Mouse (Mus musculus) left cerebral cortex, postnatal 36 days (tissue): Measurements from ENCODE around the gene Gdpgp1. TPM values are rescaled to one million over a fixed set of nuclear protein-coding genes. Genes with fewer than 3 reads are reported as not detected.

Experiments
- DNase-seq, 2 experiments: peaks; one replicate each; pipeline ENCODE4 v3.0.0; 2021 to 2022; ENCODE audit warnings: low spot score in 2 of 2, mixed read lengths in 1 of 2
- intact Hi-C: fragments of 180-260 bp; cut with DNase I; formaldehyde crosslinking; loops from one replicate; pipeline ENCODE4 v1.15.1; 2025
- total RNA-seq, 2 experiments: library from RNA; stranded (reverse); gene quantifications; 2 replicates each; pipeline ENCODE4 v1.2.3; 2021

Gdpgp1 gene
- total RNA-seq, 2 experiments from 2014 or later, result 6.0 to 6.6 TPM

- intact Hi-C loops, result loop anchor here (5.0 kb wide), 1 partner anchor 57 kb away; no protein-coding TSS in a partner anchor
- DNase-seq, result no peak
Measured at GRCm38 (mm10) chr7:80198863-80199262, 33.8 kb upstream of the Gdpgp1 start.

- intact Hi-C loops, result loop anchor here (5.0 kb wide), 1 partner anchor 57 kb away; no protein-coding TSS in a partner anchor
- no peak for DNase-seq
Measured at GRCm38 (mm10) chr7:80199286-80199685, 33.4 kb upstream of the Gdpgp1 start.

DNA sequence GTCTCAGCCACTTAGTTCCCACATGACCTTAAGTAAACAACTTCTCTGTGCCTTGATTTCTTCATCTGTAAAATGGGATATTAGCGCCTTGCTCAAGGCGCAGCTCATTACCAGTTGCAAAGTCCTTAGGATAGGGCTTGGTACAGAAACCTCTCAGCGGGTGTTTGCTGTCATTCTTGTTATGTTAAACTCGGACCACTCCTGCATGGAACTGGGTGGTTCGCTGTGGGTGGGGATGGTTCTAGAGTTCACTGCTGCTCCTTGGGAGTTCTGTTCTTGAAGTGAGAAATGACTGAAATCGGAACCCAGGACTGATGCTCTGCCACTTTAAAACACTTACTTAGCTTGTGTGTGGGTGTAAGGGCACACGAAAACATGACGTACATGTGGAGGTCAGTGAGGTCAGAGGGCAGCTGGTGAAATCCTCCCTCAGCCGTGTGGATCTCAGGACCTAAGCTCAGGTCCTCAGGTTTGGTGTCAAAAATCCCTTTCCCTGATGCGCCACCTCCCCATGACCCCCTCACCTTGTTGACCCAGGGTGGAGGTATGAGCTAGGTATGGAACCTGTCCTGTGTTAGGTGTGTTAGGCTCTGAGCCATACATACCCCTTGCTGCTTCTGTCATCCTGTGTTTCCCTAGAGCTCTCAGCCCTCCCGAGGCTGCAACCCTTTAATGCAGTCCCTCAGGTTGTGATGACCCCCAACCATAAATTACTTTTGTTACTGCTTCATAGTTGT lies 32.6 kb upstream of the Gdpgp1 start:
- intact Hi-C loops, result loop anchor here (5.0 kb wide), 1 partner anchor 58 kb away; no protein-coding TSS in a partner anchor
- no peak for DNase-seq

DNA sequence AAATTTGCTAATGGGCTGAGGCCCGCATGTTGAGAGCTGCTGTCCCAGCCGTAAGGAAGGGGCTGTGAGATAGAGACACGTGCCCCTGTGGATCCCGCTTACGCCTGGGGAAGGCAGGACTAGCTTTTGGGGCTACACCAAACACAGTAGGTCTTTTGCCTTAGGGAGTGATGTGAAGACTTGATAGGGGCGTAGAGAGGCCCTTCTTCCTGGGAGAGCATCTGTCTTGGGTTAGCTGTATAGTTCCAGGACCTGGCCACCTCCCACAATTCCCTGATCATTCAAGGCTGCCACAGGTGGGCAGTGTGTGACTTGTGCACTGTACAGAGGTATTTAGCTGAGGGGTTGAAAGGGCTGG lies 32.1 kb upstream of the Gdpgp1 start:
- intact Hi-C loops, result no loop called here

DNA sequence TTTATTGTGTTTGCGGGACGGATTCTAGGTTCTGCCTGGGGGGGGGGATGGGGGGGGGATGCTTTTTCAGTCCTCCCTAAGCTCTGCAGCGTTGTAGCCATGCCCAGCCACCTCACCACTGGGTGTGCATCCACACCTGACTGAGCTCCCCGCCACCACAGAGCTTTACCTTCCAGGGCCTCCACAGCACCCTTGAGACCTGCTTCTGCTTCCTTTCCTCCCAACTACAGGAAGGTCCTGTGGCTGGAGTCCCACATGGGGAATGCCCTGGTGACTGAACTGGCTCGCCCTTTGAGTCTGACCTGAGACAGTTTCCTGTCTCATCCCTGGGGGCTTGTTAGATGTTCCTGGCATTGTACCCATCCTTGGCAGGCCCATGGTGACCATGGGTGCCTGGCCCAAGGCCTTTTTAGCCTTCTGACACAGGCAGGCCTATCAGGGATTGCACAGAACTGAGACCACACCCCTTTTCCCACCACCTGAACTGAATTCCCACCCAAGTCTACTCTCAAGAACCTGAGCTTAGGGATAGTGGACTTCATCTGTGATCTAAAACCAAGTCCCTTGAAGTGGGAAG lies 31.6 kb upstream of the Gdpgp1 start:
- intact Hi-C loops, result no loop called here
- no peak for DNase-seq

More for the DNA sequence above, 32.1 kb upstream of the Gdpgp1 start:
- no peak for DNase-seq

DNA sequence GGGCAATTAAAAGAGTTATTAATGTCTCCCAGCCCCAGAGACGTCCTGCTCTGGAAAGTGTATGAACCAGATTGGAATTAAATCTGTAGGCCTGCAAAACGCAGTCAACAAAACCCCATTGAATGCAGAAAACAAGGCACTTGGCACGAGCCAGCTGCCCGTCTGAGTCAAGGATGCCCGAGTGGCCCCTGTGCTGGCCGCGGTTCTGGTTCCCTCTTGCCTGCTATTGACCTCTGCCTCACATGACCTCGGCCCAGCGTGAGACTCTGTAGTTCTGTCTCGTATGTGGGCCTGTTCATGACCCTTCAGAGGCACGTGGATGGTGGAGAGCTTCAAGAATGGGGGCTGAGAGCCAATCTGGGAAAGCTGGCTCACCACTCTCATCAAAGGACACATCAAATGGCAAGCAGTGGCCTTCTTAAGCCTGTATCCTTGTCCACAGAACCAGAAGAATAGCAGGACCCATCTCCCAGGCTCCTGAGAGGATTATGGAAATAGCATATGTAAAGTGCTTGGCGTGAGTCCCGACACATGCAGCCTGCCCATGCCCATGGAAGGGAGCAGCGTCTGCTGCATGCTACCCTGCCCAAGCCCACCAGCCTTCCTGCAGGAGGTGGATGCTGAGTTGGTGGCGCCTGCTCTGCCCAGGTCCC lies 30.7 kb upstream of the Gdpgp1 start:
- intact Hi-C loops, result no loop called here
- DNase-seq, result no peak

GRCm38 (mm10) chr7:80202961-80203360 lies 29.7 kb upstream of the Gdpgp1 start:
- intact Hi-C loops, result no loop called here
- DNase-seq, result no peak

DNA sequence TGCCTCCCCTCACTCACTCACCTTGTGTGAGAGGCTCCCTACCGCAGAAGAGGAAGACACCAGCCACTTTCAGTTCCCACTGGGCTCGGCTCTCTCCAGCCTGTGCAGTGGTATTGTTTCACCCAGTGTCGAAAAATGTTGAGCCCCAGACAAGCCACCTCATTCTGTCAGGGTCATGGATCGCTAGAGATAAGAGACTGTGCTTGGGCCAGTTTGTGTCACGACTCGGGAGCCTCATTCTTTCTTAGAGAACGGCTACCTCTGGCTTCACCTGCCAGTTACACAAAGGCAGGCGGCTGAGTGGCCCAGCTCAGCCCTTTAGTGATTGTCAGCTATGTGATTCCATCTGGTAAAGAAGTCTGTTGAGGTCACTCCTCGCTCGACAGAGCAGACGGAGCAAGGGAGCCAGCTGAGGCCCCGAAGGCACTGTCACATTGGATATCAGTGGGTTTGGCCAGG lies 29.0 kb upstream of the Gdpgp1 start:
- no peak for DNase-seq
- intact Hi-C loops, result no loop called here

DNA sequence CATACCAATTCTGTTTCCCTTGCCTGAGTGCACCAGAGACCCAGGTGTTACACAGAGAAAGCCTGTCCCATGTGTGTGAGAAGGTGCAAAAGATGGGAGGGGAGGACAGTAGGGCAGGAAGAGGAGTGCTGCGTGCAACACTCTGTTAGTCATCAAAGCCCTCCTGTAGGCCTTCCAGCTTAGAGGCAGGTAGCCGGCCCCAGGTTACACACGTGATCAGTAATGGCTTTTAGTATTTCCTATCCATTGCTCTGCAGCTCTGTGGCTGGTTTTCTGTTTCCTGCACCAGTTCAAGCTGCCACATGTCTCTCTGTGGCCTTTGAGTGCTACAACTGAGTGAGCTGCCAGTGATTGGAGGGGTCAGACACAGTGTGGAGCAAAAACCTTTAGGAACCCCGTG lies 28.3 kb upstream of the Gdpgp1 start:
- no peak for DNase-seq

DNA sequence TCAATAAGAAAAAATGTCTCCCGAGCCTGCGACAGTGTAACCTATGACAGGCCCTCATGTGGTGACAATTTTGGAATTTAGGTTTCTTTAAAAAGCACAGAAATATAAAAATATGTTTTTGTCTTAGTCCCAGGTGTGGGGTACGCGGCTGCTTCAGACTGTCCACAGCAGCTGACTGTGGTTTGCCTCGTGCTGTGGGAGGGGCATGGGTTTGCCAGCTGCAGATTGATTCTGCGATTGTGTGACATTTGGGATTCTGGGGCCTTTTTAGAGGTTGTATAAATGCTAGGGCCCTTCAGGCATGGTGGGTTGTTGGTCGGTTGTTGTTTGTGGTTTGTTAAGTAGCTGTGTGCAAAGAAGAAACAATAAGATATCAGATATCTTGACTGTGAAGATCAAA lies 27.7 kb upstream of the Gdpgp1 start:
- intact Hi-C loops, result no loop called here
- DNase-seq, result no peak

More for the DNA sequence above, 28.3 kb upstream of the Gdpgp1 start:
- intact Hi-C loops, result no loop called here

DNA sequence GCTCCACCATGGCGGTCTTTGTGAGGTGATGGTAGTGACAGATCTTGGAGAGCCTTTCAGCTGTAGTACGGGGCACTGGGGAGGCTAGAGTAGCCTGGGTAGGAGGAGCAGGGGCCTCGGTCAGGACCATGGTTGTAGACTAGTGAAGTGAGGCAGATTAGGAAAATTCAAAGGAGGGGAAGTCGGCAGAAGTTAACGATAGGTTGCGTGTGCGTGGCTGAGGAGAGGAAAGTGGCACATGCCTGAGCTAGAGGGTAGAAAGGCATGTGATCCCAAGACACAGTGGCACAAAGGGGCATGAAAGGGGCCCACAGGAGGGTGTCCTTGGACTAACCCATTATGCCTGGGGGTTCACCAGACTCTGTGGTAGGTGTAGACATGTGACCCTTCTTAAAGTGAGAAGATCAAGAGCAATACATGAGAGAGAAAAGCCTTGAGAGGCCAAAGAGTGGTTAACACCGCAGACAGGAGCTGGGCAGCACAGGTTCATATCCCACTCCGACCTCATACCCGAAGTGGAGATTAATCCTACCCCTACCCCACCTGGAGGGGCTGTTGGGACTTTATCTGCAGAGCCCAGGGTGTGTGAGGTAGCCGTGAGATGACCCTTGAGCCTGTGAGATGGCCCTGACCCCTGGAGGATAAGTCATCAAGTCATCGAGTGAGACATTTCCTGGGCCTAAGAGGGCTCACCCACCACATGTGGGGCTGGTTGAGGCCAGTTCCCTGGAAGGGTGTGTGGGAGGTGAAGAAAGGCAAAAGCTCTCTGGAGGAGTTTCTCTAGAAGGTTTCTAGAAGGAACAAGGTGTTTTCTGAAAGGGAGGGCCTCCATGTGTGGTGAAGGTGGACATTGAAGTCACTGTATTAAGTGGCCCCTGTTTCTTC lies 26.7 kb upstream of the Gdpgp1 start:
- intact Hi-C loops, result no loop called here
- no peak for DNase-seq

DNA sequence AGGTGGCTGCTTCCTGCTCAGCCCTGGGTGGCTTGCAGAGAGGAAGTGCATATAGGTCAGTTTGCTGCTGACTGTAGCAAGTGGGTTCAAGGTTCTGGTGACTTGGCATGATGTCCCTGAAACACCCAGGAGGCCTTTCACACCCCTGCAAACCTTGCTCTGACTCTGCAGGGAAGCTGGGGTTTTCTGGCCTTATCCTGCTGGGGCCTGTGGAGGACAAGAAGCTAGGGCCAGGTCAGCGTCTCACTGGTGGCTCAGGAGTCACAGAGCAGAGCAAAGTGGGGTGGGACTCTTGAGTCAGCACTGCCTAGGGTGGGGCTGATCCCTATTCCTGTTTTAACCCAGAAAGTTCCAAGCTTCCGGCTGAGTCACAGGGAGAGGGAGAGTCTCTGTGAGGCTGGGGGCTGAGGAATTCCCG lies 25.3 kb upstream of the Gdpgp1 start:
- intact Hi-C loops, result no loop called here
- DNase-seq, result no peak

DNA sequence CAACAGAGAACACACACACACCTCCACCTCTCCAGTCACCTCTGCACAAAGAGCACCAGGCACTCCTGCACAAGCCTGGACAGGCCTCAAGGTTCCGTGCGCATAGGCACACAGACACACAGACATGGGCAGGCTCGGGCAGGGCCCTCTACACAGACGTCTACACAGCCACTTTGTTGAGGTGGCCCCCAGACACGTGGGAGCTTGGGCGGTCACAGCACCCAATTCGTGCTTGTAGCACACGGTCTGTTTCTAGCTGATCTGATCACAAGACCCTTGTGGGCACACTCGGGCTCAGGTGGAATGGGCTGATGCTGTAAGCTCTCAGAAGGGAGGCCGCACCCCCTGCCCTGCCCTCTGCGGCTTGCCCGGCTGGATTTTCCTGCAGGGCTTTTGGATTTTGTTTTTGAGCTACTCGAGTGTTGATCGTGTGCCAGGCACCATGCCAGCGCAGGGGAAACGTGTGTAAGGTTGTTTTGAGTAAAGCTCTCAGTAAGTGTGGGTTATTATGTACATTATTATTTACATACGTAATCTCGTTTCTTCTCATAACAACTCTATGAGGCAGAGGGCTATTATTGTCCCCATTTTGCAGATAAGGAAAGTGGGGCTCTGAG lies 24.5 kb upstream of the Gdpgp1 start:
- intact Hi-C loops, result no loop called here
- DNase-seq, result no peak

GRCm38 (mm10) chr7:80208738-80209430 lies 23.8 kb upstream of the Gdpgp1 start:
- intact Hi-C loops, result no loop called here
- DNase-seq, result no peak

DNA sequence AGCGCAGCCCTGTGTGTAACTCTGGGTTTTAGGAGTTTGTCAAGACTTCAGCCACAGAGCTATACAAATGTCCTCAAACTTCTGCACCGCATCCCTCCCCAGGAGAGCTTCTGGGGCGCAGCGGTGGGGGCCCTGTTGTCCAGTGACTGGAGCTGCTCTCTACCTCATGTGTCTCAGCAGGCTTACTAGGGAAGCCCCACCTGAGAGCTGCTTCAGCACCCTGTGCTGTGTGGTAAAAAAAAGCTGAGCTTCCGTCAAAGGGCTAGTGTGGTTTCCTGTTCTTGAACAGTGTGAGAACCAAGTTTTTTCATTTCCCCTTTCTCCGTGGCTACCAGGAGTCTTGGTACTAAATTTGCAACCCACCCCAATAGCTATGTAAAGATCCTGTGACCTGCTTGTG lies 23.0 kb upstream of the Gdpgp1 start:
- intact Hi-C loops, result no loop called here

DNA sequence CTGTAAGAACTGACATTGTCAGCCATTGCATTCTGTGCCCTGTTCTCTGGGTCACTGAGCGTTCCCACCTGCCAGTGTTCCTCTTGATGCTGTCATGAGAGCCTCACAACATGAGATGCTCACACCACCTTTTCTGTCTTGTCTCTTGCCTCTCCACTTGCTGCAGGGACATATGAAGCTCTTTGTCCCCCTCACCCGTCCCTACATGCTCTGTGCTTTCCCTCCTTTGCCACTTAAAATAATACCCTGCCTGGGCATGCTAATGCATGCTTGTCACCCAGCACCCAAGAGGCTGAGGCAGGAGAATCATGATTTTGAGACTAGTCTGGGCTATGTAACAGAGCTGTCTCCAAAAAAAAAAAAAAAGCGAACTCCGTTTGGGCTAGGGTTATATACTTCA lies 21.7 kb upstream of the Gdpgp1 start:
- intact Hi-C loops, result no loop called here

More for the DNA sequence above, 23.0 kb upstream of the Gdpgp1 start:
- DNase-seq, result no peak

GRCm38 (mm10) chr7:80213604-80214003 lies 19.1 kb upstream of the Gdpgp1 start:
- DNase-seq, result no peak
- intact Hi-C loops, result loop anchor here (2.0 kb wide), 1 partner anchor 73 kb away; no protein-coding TSS in a partner anchor

More for the DNA sequence above, 21.7 kb upstream of the Gdpgp1 start:
- DNase-seq, result no peak

DNA sequence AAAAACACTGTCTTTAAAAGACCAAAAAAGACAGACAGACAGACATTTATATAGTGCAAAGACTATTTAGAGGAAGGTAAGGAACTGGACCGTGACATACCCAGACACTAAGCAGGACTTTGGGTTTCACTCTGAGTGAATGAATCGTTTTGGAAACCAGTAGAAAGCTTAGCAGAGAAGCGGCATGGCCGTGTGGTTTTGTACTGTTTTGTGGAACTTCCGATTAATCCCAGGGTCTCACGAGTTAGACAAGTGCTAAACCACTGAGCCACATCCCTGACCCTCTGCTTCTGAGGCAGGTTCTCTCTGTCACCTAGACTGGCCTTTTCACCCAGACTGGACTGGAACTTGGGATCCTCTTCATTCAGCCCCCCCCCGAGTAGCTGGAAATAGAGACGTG lies 18.2 kb upstream of the Gdpgp1 start:
- intact Hi-C loops, result loop anchor here (2.0 kb wide), 1 partner anchor 74 kb away; no protein-coding TSS in a partner anchor

DNA sequence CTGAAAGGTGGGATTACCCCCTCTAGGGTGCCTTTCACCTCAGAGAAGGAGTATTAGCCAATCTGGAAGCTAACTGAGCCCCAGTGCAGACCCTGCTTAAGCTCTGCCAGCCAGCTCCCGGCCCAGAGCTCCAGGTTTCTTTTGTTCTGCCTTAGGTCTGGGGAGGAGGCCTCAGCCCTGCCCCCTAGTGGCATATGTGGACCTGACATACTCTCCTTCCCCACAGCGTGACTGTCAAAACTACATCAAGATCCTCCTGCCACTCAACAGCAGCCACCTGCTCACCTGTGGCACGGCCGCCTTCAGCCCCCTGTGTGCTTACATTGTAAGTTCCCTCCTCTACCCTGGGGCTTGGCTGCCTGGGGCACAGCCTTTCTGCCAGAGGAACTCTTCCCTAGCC lies 17.3 kb upstream of the Gdpgp1 start:
- DNase-seq, result peak; percentile 60 to 62
- intact Hi-C loops, result loop anchor here (2.0 to 5.0 kb wide), 2 partner anchors 58 to 75 kb away; no protein-coding TSS in a partner anchor

More for the DNA sequence above, 18.2 kb upstream of the Gdpgp1 start:
- DNase-seq, result no peak
